ENCODE assay signal across 18 mouse cellular contexts in genomic region chr1:190958821-190959220, GRCm38 (mm10). TPM values are rescaled to one million over a fixed set of nuclear protein-coding genes. Genes with fewer than 3 reads are reported as not detected.
"Had no signal": no experiment of that assay in that cellular context is flagged by ENCODE, and none has a peak within 500 bp of the region (broad histone marks: within the 10 kb centered on the region; RNA-seq: fewer than 3 reads in every experiment).

No protein-coding gene starts in this region.

- H3K4me3 ChIP-seq: limb, embryonic 12.5 days; midbrain, embryonic 15.5 days; neural tube, embryonic 12.5 days; stomach, embryonic 15.5 days had no signal

- H3K4me2 ChIP-seq: limb, embryonic 12.5 days; midbrain, embryonic 11.5 days; midbrain, embryonic 15.5 days; neural tube, embryonic 12.5 days; stomach, embryonic 15.5 days had no signal

- H3K4me1 ChIP-seq: limb, embryonic 12.5 days; midbrain, embryonic 15.5 days; neural tube, embryonic 12.5 days; stomach, embryonic 15.5 days had no signal

- H3K27me3 ChIP-seq: limb, embryonic 12.5 days; midbrain, embryonic 15.5 days; neural tube, embryonic 12.5 days; stomach, embryonic 15.5 days had no signal

- H3K9me3 ChIP-seq: limb, embryonic 12.5 days; midbrain, embryonic 15.5 days; neural tube, embryonic 12.5 days; stomach, embryonic 15.5 days had no signal

- H3K9ac ChIP-seq: limb, embryonic 12.5 days; midbrain, embryonic 15.5 days; neural tube, embryonic 12.5 days; stomach, embryonic 15.5 days had no signal

- H3K27ac ChIP-seq: limb, embryonic 12.5 days; midbrain, embryonic 15.5 days; neural tube, embryonic 12.5 days; stomach, embryonic 15.5 days had no signal

- DNase-seq: kidney, adult 8-10 months; kidney, postnatal 25 days; layer of hippocampus, adult 9-11 months; layer of hippocampus, postnatal 36 days; lung, adult 2 months; lung, postnatal 36 days; right cerebral cortex, postnatal 4 days; spleen, adult 18-20 months; thymus, adult 2 months; thymus, postnatal 25 days had no signal

- ATAC-seq: lung, postnatal 0 days; midbrain, embryonic 15.5 days had no signal

RNA-seq across cellular contexts. Expression of gene Vash2, which starts 20.3 kb away (rescaled TPM):
- total RNA-seq: monocyte, adult 5-6 weeks had no signal
- polyA plus RNA-seq: liver, adult 2 months had no signal
